11 mouse cellular contexts compared by ENCODE assay signal in the genomic region with DNA sequence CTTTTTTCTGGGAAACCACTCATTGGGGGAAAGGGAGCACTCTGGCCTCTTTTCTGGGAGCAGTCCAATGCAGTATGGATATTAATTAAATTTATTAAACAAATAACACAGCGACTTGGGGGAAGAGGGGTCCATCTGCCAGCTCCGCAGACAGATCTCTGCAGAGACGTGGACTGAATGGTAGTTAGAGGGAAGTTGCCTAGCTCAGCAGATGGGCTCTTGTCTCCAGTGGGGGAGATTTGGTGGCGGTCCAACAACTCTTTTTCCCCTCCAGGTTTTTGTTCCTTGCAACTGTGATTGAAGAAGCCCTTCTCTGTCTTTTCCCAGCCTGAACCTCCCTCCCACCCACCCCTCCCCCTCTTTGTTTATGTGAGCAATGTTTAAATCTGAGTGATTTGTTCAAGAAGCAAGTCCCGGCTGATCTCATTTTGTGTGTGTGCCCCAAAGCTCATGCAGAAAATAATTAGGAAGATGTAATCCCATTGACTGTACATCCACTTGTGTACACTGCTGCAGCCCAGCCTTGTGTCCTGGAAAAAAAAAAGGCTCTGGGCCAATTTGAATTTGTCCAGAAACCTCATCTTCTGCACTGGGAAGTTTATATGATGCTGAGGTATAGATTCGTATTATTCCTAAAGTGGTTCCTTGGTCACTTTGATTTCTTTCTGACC. TPM values are rescaled to one million over a fixed set of nuclear protein-coding genes. Genes with fewer than 3 reads are reported as not detected.
DNase-seq lines count a peak whose midpoint lies in the region; ATAC-seq lines count a peak whose summit lies in the region.
"Had no signal": no experiment of that assay in that cellular context is flagged by ENCODE, and none has a peak within 500 bp of the region (broad histone marks: within the 10 kb centered on the region; RNA-seq: fewer than 3 reads in every experiment).

No protein-coding gene starts in this region.

- ATAC-seq in hindbrain, embryonic 13.5 days (ENCODE audit: low FRiP score): peak; percentile 87
- no peak for ATAC-seq in hindbrain, embryonic 11.5 days (ENCODE audit: low FRiP score)
- peak; percentile 88 for ATAC-seq in neural tube, embryonic 15.5 days (ENCODE audit: low FRiP score)

- WGBS in hindbrain, embryonic 13.5 days: 33% methylated on average over 6 of the region's 6 CpGs
- 58% methylated on average over 6 of the region's 6 CpGs for WGBS in hindbrain, embryonic 11.5 days
- 34% methylated on average over 6 of the region's 6 CpGs for WGBS in neural tube, embryonic 15.5 days

- intact Hi-C loops in heart, postnatal 10 days (cut with DNase I): no loop called here

- no peak for DNase-seq in hindbrain, embryonic 11.5 days (ENCODE audit: low spot score)
- DNase-seq in right cerebral cortex, postnatal 14 days: peak; percentile 35
- DNase-seq in right cerebral cortex, postnatal 25 days: no peak
- DNase-seq in layer of hippocampus, adult 18-20 months (ENCODE audit: low spot score in 2 of 2): peak; percentile 43 to 70
- DNase-seq in heart, postnatal 10 days: no peak
- DNase-seq in heart, postnatal 4 days: no peak
- DNase-seq: kidney, postnatal 10 days; liver, embryonic 13.5 days had no signal

- H3K27me3 ChIP-seq in hindbrain, embryonic 13.5 days: peaks cover 7% of the 10 kb centered on the region; the same call in 1 of the 2 replicates
- H3K27me3 ChIP-seq in hindbrain, embryonic 11.5 days (ENCODE audit: control insufficient read depth, insufficient read depth, low read length): no peaks in the 10 kb centered on the region
- no peaks in the 10 kb centered on the region for H3K27me3 ChIP-seq in neural tube, embryonic 15.5 days (replicated peaks)
- H3K27me3 ChIP-seq: CH12.LX; liver, embryonic 13.5 days had no signal

- H3K4me1 ChIP-seq in hindbrain, embryonic 13.5 days (replicated peaks): peaks cover 13% of the 10 kb centered on the region; the same call in 1 of the 2 replicates
- H3K4me1 ChIP-seq in hindbrain, embryonic 11.5 days (replicated peaks; ENCODE audit: control insufficient read depth, insufficient read depth, low read length): no peaks in the 10 kb centered on the region
- H3K4me1 ChIP-seq in neural tube, embryonic 15.5 days: peaks cover 9% of the 10 kb centered on the region; the same call in 1 of the 2 replicates
- H3K4me1 ChIP-seq: liver, embryonic 13.5 days had no signal

- H3K27ac ChIP-seq in hindbrain, embryonic 13.5 days: peak overlapping the region; percentile 66
- no peak overlapping the region for H3K27ac ChIP-seq in hindbrain, embryonic 11.5 days (ENCODE audit: low read depth, low read length)
- H3K27ac ChIP-seq in neural tube, embryonic 15.5 days (replicated peaks): 0 out of 2 replicates have a peak overlapping the region, but pooled peaks have one; percentile 45
- H3K27ac ChIP-seq: liver, embryonic 13.5 days had no signal

- H3K4me2 ChIP-seq in hindbrain, embryonic 13.5 days: no peak overlapping the region
- H3K4me2 ChIP-seq in hindbrain, embryonic 11.5 days (replicated peaks; ENCODE audit: low read depth, low read length): no peak overlapping the region
- peak overlapping the region; percentile 20 for H3K4me2 ChIP-seq in neural tube, embryonic 15.5 days
- H3K4me2 ChIP-seq: liver, embryonic 13.5 days had no signal

- no peaks in the 10 kb centered on the region for H3K9me3 ChIP-seq in hindbrain, embryonic 13.5 days
- no peaks in the 10 kb centered on the region for H3K9me3 ChIP-seq in hindbrain, embryonic 11.5 days (ENCODE audit: control insufficient read depth, low read length)
- no peaks in the 10 kb centered on the region for H3K9me3 ChIP-seq in neural tube, embryonic 15.5 days (replicated peaks)
- H3K9me3 ChIP-seq: liver, embryonic 13.5 days had no signal

- H3K4me3 ChIP-seq in hindbrain, embryonic 13.5 days: no peak overlapping the region
- no peak overlapping the region for H3K4me3 ChIP-seq in hindbrain, embryonic 11.5 days (ENCODE audit: low read depth, low read length)
- H3K4me3 ChIP-seq in neural tube, embryonic 15.5 days (replicated peaks): no peak overlapping the region
- H3K4me3 ChIP-seq: liver, embryonic 13.5 days had no signal

- no peaks in the 10 kb centered on the region for H3K36me3 ChIP-seq in hindbrain, embryonic 13.5 days
- no peaks in the 10 kb centered on the region for H3K36me3 ChIP-seq in hindbrain, embryonic 11.5 days (ENCODE audit: control insufficient read depth, insufficient read depth, low read length)
- H3K36me3 ChIP-seq in neural tube, embryonic 15.5 days: no peaks in the 10 kb centered on the region
- H3K36me3 ChIP-seq: liver, embryonic 13.5 days had no signal

- no peak overlapping the region for H3K9ac ChIP-seq in hindbrain, embryonic 13.5 days
- no peak overlapping the region for H3K9ac ChIP-seq in hindbrain, embryonic 11.5 days (ENCODE audit: low read depth, low read length)
- no peak overlapping the region for H3K9ac ChIP-seq in neural tube, embryonic 15.5 days (replicated peaks)
- H3K9ac ChIP-seq: liver, embryonic 13.5 days had no signal

RNA-seq across cellular contexts. Expression of gene Them7, which starts 58.4 kb away (rescaled TPM):
- 0.23 TPM in 1 of 2 replicates, not detected in the other for polyA plus RNA-seq in hindbrain, embryonic 13.5 days (2015; fragmentation: Nextera tagmentation; extraction: Ambion mirVana)
- polyA plus RNA-seq in hindbrain, embryonic 11.5 days (2014; fragmentation: Nextera tagmentation; extraction: Ambion mirVana): 0.15 and 0.17 TPM in 2 replicates
- not detected for total RNA-seq in layer of hippocampus, adult 18-20 months (2021)
- 0.14 and 0.34 TPM in 2 replicates for polyA plus RNA-seq in neural tube, embryonic 15.5 days (2015; fragmentation: Nextera tagmentation; extraction: Ambion mirVana)
- total RNA-seq in heart, postnatal 10 days (2021): 1 to 10 TPM in 1 of 2 experiments, under 1 TPM in 1; 0.98 to 1.1 TPM
- 1 to 10 TPM in 1 of 2 experiments, under 1 TPM in 1; 0.61 to 1.6 TPM for total RNA-seq in heart, postnatal 4 days (2021)
- total RNA-seq: CH12.LX had no signal

Comparison
In these comparisons a context has a peak if more than half of its experiments do, and no peak if none do; other contexts are left out.
1. DNase-seq: peak in right cerebral cortex, postnatal 14 days (single experiment) and layer of hippocampus, adult 18-20 months (2 of 2); none in hindbrain, embryonic 11.5 days (single experiment), right cerebral cortex, postnatal 25 days (single experiment), heart, postnatal 10 days (0 of 2) and heart, postnatal 4 days (single experiment).